Mouse (Mus musculus) kidney, postnatal 36 days (tissue): ENCODE measurements around the gene Fntb.
A peak's percentile ranks its signal among the peaks of the same experiment; 100 is the strongest.

ENCODE experiments used
- DNase-seq, 2 experiments: peaks; one replicate each; pipeline ENCODE4 v3.0.0; 2021 to 2022; ENCODE audit warnings: mixed read lengths in 2 of 2

Gene Fntb

DNA sequence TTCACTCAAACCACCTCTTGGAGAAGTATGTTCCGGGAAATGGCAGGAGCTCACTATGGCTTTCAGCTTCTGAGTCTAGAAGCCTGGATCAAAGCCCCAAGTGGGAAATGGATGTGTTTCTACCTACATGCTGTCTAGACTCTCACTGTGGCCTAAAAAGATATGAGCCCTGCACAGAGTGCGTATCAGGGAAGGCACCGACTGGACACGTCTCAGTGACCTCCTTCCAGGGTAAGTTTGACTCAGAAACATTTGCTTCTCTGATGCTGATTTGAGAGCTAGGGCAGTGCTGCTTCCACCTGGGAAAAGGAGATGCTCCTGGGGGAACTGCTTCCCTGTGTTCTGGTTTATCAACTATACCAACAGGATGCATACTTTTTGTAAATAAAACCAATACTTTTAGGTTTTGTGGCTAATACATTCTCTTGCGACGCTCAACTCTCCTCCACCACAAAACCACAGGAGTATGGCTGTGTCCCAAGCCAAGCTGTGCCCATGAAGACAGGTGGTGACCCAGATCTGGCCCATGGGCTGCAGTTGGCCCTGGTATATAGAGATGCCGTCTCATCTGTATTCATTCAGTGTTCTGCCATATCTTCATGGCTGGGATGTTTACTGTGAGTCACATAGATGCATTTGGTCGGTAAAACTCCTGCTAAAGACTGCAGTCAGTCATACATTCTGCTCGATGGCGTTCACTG lies 159.7 kb downstream of the Fntb start:
- DNase-seq: no peak

DNA sequence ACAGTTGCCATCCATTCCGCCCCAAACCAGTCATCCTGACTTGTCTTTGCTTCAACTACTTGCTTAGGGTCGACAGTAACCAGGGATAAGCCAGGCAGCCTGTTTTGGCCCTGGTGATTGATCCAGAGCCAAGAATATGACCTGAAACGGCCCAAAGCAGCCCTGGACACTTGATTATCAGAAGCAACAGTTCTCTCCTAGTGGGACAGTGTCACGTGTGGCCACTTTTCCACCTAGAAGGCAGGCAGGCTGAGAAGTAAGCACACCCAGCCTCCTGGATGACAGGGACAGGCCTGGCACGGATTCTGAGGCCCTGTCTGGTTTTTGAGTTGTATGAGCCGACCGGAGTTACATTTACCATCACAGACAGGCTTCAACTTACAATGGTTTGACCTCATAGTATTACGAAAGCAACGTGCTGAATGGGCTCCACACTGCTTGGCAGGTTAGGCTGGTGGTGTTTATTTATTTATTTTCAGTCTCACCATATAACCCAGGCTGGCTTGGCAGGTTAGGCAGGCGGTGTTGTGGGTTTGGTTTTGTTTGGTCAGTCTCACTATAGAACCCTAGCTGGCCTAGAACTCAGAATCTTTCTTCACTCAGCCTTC lies 161.1 kb downstream of the Fntb start:
- DNase-seq: no peak

DNA sequence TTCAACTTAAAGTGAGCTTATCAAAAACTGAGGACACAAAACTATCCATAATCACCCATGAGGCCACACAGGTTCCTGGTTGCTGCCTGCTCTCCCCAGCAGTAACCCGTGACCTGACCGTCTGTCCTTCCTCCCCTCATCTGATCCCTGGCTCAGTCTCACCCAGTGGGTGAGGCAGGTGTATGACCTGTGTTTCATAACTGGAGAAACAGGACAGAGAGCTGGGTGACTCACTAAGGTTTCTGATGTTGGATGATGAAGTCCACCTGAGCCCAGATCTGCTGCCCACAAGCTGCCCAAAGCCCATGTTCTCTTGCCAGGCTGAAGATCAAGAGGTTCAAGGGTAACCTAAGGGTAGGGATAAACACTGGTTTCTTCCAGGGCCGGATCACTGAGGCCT lies 161.6 kb downstream of the Fntb start:
- DNase-seq: no peak

DNA sequence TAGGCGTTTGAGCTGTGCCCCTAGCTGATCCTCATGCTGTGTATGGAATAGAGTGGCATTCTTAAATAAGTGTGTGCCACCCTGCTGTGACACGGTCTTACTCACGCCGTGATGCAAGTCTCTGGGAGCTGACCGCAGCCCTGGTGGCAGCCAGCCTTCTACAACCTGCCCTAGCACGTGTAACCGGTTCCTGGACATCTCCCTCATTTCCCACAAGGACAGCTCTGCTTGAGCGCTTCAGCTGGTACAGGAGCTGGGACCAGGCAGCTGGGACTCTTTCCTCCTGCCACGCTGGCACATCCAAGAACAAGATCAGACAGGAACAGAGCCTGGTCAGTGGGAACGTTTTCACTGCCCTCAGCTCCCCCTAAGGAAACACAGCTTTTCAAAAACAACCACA lies 162.2 kb downstream of the Fntb start:
- DNase-seq: peak in 1 of 2 experiments; percentile 22

DNA sequence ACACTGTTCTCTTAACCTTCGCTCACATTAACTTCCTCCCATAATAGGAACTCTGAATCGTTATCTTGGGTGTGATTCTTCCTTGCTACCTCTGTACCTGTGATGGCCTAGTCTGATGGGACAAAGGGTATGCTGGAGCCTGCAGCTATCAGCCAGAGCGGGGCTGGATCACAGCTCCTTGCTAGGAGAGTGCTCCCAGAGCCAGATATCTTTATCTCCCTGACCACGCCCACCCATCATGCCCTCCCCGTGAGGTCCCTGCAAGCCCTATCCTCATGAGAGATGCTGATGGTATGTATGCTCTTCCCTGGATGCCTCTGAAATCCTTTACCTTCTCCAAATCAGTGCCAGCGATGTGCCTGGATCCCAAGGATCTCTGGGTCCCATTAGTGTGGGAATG lies 164.8 kb downstream of the Fntb start:
- no peak for DNase-seq

DNA sequence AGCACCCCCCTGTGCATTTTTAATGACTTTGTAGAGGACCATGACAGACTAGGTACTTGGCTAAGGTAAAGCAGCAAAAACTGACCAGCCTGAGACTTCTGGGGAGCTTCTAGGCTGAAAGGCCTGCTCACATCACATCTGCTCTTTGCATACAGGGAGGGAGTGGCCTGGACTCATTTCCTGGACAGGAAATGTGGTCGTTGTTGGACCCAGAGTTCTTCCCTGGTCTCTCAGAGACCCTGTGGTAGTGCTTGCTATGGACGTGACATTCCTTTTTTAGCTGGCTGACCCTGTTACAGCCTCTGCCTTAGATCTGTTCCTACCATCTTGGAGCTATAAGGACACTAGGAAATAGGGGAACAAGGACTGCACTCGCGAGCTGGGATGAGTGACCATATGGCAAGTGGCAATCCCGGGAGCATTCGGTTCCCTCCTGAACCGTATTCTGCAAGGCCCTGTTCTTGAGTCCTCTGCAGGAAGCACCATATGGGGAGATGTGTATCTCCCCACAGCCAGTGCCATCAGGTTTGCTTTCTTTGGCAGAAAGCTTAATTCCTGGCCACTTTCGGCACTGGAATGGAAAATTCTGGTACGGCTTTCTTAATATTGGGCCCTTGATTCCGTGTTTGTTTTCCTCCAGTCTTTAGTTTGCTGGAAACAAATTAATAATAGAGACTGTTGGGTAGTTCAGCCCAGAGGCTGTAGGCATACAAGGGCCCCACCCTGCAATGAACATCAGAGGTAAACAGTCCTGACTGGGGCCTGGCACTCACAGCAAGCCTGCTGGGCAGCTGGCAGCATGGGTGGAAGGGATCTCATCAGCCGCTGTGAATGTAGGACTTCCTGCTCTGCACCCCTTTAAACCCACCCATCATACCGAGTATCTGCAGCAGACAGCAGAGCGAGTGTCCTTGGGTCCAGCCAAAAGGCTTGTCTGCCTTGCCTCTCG lies 166.6 kb downstream of the Fntb start:
- DNase-seq: no peak

DNA sequence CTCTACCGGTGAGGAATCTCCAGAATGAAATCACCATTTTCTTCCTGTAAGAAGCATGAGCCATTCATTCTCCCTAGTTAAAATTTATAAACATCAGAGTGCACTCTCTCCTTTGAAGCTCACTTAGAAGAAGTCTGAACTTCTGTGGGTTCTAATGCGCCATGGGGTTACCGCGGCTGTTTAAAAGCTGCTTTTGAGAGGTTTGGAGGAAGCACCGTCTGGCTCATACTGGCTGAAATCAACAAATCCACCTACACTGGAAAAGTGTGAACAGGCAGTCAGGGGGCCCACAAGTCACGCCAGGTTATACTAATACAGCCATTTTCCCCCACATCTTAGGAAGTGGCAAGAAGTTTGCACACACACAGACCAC lies 167.3 kb downstream of the Fntb start:
- no peak for DNase-seq

DNA sequence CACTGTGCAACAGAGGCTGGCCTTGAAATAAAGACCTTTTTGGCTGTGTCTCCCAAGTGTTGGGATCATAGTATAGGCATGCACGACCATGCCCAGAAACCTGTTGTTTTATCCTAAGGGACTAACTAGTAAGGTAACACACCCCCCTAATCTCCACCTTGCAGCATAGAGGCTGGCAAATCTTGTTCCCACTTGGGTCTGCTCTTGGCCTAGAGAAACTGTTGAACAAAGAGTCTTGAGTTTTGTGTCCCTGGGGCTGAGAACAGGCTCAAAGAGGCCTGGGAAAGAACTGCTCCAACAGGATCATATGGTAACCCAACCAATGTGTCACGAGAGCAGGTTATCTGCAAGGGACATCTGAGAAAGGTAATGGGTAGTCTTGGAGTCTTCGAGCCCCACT lies 169.0 kb downstream of the Fntb start:
- DNase-seq: no peak

DNA sequence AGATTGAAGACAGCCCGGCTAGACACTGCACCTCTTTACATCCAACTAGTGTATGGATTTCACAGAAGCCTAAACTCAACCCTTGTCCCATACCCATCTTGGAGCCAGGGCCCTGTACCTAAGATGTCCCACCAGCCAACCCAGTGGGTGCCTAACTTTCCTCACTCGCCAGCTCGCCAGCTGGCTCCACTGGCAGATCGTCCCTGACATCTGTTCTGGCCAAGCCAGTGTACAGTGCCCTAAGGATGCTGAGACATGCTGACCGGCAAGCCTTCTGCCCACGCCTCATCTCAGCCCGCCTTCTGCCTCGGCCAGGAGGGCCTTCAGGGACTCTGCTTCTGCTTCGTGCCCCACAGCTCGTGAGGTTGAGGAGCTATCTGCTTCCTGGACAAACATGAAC lies 170.8 kb downstream of the Fntb start:
- no peak for DNase-seq

DNA sequence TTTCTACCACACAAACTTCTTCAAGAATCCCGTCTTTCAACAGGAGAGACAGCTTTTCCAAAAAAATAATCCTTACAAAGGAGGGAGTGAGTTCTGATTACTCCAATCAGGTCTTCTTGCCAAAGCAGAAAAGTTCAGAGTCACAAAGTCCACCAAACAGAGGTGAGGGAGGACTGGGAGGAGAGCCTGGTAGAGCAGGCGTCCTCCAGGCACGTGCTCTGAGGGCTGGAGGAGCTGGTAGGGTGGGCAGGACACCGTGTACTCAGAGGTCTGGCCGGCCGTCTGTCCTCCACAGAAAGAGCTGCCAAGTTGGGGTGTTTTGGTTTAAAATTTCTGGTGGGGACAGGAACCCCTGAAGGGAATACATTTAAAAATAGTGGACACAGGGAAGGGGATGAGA lies 172.6 kb downstream of the Fntb start:
- peak; percentile 63 to 74 for DNase-seq

DNA sequence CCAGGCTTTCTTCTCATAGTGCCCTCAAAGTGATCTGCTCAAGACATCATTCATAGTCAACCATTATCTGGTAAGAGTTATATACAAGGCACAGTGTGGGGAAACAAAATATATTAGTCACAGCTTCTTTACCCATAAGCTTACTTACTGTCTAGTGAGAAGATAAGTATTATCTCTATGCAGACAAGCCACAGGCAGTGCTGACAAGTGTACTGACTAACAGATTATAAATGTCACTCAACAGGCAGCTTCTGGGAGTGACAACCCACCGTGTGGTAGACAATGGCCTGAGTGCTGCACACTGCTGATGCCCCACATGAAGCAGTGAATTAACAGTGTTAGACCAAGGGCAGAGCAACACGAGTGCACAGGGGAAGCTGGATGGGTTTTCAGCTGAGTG lies 176.1 kb downstream of the Fntb start:
- no peak for DNase-seq

DNA sequence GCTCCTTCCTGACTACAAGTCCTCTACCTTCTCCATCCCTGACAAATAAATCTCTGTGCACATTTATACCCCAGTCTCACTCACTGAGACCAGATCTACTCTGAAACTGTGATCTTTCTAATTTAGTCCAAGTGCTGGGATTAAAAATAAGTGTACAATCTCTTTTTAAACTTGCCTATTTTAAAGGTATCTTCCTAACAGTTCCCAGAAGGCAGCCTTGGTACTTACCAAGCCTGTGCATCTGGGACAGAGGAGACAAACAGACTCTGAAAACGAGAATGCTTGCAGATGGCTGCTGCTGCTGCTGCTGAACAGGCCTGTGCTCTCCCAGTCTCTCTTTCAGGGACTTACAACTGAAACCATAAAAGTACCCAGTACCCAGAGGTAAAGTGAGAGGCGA lies 177.1 kb downstream of the Fntb start:
- no peak for DNase-seq

DNA sequence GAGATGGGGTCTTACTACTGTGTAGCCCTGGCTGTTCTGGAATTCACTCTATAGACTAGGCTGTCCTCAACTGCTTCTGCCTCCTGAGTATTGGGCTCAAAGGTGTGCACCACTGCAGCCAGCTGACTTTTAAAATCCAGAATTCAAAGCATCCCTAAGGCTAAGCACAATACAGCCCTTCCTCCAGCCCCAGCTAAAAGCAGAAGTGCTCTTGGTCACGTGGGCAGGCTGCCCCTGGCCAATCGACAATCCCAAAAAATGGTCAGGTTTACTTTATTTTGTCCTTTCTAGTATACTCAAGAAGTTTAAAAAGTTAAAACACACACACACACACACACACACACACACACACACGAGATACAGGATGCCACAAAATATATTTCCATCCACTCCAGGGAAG lies 177.7 kb downstream of the Fntb start:
- DNase-seq: no peak

DNA sequence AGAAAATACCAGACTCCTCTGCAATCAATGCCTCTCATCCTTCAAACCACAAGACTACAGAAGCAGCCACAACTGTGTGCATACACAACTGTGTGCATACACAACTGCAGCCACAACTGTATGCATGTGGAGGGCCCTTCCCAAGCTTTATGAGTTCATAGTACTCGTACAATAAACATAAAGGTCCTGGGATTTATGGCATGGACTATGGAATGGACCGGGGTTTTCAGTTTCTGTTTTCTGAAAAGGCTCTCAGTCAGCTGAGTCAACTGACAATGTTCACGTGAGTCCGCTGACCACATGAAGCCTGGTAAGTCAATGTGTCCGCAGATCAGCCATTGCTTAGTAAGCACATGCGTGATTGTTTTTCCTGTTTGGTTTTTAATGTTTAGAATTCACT lies 178.1 kb downstream of the Fntb start:
- DNase-seq: peak in 1 of 2 experiments; percentile 38

DNA sequence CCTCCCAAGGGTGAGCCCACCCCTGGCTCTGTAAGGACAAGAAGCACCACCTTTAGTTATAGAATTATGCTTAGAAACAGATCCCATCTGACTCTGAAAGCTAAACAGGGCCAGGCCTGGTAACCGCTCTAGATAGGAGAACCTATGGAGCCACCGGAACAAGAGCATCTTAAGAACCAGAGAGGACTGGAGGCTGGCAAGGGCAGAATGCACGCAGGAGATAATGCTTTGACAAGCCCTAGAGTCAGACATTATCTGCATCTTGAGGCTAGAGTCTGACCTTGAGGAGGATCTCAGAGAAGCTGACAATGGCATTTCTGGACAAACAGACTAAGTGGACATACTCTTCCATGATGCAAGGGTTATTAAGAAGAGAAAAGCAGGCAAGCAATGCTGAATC lies 182.1 kb downstream of the Fntb start:
- DNase-seq: no peak

DNA sequence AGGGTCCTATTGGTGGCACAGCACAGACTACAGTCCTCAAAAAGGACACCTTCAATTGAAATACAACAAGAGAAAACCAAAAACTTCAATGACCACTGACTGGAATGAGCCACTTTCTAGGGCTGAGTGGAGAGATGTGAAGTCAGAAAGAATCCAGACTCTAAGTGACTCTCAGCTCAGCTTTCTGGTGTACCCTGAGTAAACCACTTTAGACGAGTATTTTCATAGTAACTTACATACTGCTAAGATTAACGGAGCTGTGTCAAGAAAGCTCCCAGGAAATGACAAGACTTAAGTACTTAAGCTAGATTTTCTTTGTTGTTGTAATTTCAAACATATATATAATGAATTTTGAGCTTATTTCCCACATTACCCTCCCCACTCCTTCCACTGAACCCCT lies 182.8 kb downstream of the Fntb start:
- DNase-seq: no peak

DNA sequence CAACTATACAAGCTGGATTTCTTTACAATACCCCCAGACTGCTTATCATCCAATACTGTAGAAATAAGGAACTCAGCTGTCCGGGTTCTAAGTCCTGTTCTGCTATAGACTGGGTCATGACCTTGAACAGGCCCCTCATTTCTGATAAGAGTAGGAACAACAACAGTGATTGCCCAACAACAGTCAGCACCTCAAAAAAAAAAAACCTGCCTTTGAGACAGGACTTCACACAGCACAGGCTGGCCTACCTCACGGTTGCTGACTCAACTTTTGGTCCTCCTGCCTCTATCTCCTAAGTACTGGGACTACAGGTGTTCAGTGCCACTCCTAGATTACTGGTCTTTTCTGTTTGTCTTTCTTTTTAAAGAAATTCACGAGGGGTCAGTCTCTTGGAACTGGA lies 183.4 kb downstream of the Fntb start:
- no peak for DNase-seq

DNA sequence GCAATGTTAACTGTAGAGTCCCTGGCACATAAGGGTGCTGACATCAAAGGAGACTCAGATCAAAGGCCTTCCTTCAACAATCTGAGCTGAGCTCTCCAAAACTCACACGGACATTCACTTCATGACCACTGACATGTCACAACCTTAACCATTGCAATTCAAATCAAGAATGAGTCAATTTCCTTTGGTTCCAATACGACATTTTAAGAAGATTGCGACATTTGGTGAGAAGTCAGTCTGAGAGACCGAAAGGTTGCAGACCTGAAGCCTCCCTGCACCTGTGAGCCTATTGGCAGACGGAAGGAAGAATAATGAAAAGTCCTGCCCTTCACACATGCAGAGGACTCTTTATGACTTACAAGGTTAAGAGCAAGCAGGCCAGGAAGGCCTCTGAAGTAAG lies 184.9 kb downstream of the Fntb start:
- DNase-seq: no peak

DNA sequence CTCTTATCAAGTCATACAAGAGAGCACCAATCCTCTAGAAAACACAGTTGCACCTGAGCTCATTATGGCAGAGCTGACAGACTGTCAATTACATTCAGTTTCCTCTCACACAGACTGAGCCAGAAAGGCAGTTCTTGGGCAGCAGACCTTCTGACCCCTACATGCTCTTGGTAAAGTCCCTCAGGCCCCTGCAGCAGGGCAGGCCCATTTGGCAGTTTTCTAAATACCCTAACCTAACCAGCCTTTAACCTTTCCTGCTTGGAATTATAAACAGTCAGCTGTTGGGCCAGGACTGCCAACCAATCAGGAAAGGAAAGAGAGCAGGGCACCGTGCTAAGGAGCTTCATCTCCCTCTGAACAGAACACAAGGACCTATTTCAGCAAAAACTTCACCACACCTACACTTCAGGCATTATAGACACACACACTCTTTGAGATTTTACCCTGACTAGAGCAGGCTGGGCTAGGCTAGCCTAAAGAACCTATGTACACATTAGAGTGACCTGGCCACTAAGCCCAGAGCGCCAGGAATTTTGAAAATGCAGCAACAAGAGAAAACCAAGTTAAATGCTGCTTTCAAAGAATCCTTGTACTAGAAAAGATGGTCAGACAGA lies 188.5 kb downstream of the Fntb start:
- DNase-seq: peak; percentile 36 to 64

DNA sequence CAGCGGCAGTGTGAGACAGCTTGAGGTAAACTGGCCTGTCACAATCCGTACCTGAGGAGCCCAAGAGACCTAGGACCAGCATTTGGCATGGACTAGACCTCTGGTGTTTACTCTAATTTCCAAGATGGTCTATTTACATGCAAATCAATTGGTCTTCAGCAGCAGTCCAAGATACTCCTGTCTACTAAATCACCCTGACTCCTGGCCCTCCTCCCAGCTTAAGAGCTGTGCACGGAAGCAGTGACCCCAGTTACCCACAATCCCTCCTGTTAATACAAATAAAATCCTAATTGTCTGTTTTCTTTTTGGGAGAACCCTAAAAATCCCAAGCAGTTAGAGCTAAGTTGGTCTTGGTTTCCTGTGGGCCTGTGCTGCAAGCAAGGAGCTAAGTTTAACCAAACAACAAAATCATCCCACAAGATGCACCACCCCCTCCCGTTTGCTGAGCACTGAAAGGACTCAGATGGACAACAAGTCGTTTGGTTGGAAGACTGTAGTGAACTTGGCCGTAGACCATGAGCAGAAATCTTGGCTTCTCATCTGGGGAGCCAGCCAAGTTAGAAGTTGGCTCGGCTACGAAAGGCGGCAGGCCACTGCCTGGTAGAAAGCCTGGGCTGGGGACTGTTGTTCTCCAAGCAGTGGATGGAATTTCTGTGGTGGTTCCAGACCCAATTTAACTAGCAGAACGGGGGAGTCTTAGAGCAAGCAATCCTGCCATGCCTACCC lies 189.5 kb downstream of the Fntb start:
- DNase-seq: peak; percentile 80 to 84

DNA sequence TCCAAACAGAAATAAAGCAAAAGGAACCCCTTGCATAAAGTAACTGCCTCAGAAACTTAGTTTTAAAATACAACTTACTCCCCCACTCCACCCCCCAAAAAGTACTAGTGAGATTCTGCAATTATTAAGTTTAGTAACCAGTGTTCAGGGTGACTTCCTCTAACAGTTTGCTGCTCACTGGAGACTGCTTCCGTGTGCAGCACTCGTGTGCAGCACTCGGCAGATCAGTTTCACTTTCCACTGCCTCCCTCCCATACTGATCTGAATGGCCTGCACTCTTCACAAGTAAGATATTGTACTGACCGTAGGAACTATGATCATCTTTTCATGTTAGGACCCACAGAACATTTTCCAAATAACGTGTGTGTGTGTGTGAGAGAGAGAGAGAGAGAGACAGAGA lies 192.3 kb downstream of the Fntb start:
- peak; percentile 42 to 54 for DNase-seq

DNA sequence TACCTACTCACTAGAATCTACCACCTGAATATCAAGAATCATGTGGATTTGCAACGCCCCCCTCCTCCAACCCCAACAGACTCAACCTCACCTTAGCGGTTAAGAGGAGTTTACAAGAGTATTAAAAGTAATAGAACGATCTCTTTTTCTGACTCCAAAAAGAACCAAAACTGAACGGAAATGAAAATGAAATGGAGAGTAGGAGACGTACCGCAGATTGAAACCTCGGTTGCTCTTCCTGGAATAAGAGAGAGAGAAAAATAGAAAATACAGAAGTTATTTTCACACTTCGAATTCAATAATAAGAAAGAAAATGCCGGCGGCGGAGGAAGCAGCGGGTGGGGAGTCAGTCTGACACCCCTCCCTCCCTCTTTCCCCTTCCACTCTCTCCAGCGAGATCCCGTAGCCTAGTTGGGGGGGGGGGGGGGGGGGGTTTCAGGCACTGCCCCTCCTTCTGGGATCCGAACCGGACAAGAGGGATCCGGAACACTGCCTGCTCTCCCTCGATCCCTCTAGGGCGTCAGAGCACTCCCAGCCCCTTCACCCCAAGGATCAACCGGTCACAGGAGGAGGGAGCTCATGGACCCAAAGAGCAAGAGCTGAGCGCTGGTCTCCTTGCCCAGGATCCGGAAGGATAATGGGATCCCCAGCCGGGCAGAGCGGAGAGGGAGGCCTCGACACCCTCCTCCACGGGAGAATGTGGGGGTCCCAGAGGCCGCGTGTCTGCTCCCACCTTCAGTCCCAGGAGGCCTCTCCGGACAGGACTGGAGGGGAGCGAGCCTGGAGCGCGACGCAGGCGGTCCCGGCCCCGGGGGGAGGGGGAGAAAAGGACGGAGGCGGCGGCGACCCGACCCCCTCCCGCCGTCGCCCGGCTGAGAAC lies 195.9 kb downstream of the Fntb start:
- DNase-seq: peak in 1 of 2 experiments; percentile 55
